Mouse (Mus musculus) midbrain, embryonic 16.5 days (tissue): ENCODE results near the gene Cped1. TPM values are rescaled to one million over a fixed set of nuclear protein-coding genes. Genes with fewer than 3 reads are reported as not detected.
"Not testable (repeated sequence)": the region's sequence is repeated elsewhere in the genome, so short reads cannot be mapped to it uniquely, and the experiment has no call there.

Experiments used
- ATAC-seq: fragments of 200-750 bp; cut with Nextera tagmentation; 2 replicates; pipeline ENCODE4 v1.8.0; 2017; ENCODE audit warnings: moderate TSS enrichment
- H3K27ac ChIP-seq: fragments of 300-500 bp; sonication (generic); 2 replicates; pipeline ENCODE4 v1.5.1; 2014; ENCODE audit warnings: mild to moderate bottlenecking, low read length, mixed read lengths
- H3K27me3 ChIP-seq: fragments of 300-500 bp; sonication (generic); 2 replicates; pipeline ENCODE4 v1.6.1; 2014; ENCODE audit warnings: low read depth, low read length, mixed read lengths; ENCODE audit not compliant: control insufficient read depth, insufficient read depth
- H3K36me3 ChIP-seq: fragments of 300-500 bp; sonication (generic); 2 replicates; pipeline ENCODE4 v1.6.1; 2014; ENCODE audit warnings: mild to moderate bottlenecking, low read length, moderate library complexity, mixed read lengths; ENCODE audit not compliant: control insufficient read depth, insufficient read depth
- H3K4me1 ChIP-seq: fragments of 300-500 bp; sonication (generic); 2 replicates; pipeline ENCODE4 v1.6.1; 2014; ENCODE audit warnings: mild to moderate bottlenecking, low read length, mixed read lengths; ENCODE audit not compliant: control insufficient read depth, insufficient read depth
- H3K4me2 ChIP-seq: fragments of 300-500 bp; sonication (generic); 2 replicates; pipeline ENCODE4 v1.6.1; 2014; ENCODE audit warnings: mild to moderate bottlenecking, low read length, mixed read lengths
- H3K4me3 ChIP-seq: fragments of 300-500 bp; sonication (generic); 2 replicates; pipeline ENCODE4 v1.5.1; 2014; ENCODE audit warnings: low read depth, mild to moderate bottlenecking, low read length, moderate library complexity, mixed read lengths
- H3K9ac ChIP-seq: fragments of 300-500 bp; sonication (generic); 2 replicates; pipeline ENCODE4 v1.6.1; 2014; ENCODE audit warnings: low read depth, low read length, mixed read lengths
- H3K9me3 ChIP-seq: fragments of 300-500 bp; sonication (generic); replicated peaks from 2 replicates; pipeline ENCODE4 v1.6.1; 2014; ENCODE audit warnings: mild to moderate bottlenecking, low read length, mixed read lengths; ENCODE audit not compliant: control insufficient read depth, poor library complexity, severe bottlenecking
- whole genome bisulfite sequencing: fragments of 180-500 bp; shearing (Covaris S2); extraction: QIAGEN DNeasy Blood & Tissue Kit; methylation state at CpG from one replicate; pipeline ENCODE4 v1.1.7; 2014; 5-methylcytosine and 5-hydroxymethylcytosine counted together
- polyA plus RNA-seq: library from polyadenylated mRNA; unstranded; fragments of >200 nt; fragmentation: Nextera tagmentation; extraction: Ambion mirVana; gene quantifications from 2 replicates; pipeline ENCODE4 v1.2.1, GENCODE M21; 2015

The Cped1 gene
- polyA plus RNA-seq, 1 experiment from 2014 or later: 2.1 TPM

DNA sequence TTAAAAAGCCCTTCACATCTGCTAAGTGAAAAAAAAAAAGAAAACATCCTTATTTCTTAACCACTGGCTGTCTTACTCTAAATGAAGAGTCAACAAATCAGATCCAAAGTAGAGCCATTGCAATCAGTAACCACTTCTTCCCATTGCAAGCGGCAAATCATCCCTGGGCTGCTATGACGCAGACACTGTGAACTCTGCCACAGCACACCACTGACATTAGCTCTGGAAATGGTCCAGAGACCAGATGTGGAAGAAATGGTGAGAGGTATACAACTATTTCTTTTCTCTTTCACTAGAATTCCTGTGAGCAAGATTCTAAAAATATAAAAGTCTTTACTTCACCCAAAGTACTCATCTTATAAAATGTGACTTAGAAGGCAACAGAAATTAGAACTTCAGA lies 261.0 kb downstream of the Cped1 start:
- Histone ChIP-seq H3K4me2 (no peak overlapping the region), H3K27ac (no peak overlapping the region), H3K27me3 (no peaks in the 10 kb centered on the region), H3K4me1 (no peaks in the 10 kb centered on the region), H3K9ac (no peak overlapping the region), H3K36me3 (no peaks in the 10 kb centered on the region), H3K4me3 (no peak overlapping the region), H3K9me3 (no peaks in the 10 kb centered on the region)
- no peak for ATAC-seq
- WGBS: 97% methylated on average over 2 of the region's 2 CpGs

DNA sequence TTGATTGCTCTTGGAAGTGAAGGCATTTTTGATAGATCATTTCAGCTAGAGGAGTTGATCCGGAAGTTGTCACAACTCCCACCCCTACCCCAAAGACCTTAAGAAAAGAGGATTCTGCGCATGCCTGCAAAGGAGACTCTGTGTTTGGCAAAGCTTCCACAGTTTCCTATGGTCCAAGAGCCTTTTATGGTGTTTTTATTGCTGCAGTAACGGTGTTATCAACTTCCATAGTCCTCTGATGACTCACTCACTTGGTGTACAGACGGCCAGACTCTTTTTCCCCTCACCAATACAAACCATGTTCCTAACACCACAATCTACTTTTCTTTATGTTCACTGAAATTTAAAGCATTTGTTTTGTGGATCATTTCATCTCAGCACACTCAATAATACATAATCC lies 273.1 kb downstream of the Cped1 start:
- no peak for ATAC-seq
- 93% methylated on average over 4 of the region's 4 CpGs for WGBS
- Histone ChIP-seq H3K9me3 (no peaks in the 10 kb centered on the region), H3K27ac (no peak overlapping the region), H3K27me3 (no peaks in the 10 kb centered on the region), H3K4me3 (no peak overlapping the region), H3K4me1 (no peaks in the 10 kb centered on the region), H3K4me2 (no peak overlapping the region), H3K9ac (no peak overlapping the region), H3K36me3 (no peaks in the 10 kb centered on the region)

DNA sequence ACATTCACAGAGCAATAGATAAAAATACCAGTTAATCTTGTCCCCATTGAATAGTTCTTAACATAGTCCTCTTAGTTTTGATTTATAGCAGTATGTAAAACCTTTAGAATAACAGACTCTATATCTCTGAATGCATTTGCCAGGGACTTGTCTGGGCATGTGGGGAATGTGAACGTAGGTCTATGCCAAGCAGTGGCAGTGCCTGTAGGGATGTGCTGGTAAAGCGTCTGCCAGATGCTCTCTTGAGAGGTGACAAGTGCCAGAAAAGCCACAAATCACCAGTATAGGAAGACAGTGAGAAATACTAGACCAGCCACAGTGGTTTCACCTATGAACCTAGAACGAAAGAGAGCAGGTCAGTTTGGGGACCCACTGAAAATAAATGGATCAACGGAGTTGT lies 276.8 kb downstream of the Cped1 start:
- H3K9me3 ChIP-seq: no peaks in the 10 kb centered on the region
- no peaks in the 10 kb centered on the region for H3K36me3 ChIP-seq
- H3K4me2 ChIP-seq: no peak overlapping the region
- H3K27ac ChIP-seq: no peak overlapping the region
- no peak overlapping the region for H3K9ac ChIP-seq
- H3K4me1 ChIP-seq: no peaks in the 10 kb centered on the region
- no peak overlapping the region for H3K4me3 ChIP-seq
- WGBS: 80% methylated on average over 4 of the region's 4 CpGs
- H3K27me3 ChIP-seq: no peaks in the 10 kb centered on the region
- no peak for ATAC-seq

DNA sequence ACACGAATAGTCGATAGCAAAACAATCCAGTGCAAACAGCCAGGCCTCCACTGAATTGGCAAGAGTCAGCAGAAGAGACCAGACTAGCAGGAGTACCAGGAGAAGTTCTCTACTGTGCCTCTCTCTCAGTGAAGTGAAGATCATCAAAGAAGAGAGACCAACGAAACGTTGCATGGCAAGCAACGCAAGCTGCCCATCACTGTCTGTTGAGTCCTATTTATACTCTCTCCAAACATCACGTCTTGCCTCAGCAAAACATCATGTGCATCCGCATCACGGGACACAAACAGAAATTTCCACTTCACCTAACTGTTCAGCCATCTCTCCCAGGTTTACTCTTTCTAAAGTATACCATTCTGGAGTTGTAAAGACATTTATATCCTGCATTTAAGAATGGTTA lies 278.4 kb downstream of the Cped1 start:
- not testable (repeated sequence) for H3K4me2 ChIP-seq, H3K27ac ChIP-seq, H3K4me3 ChIP-seq, H3K9me3 ChIP-seq, H3K36me3 ChIP-seq, H3K4me1 ChIP-seq, ATAC-seq, H3K27me3 ChIP-seq, H3K9ac ChIP-seq
- WGBS: 86% methylated on average over 8 of the region's 8 CpGs

DNA sequence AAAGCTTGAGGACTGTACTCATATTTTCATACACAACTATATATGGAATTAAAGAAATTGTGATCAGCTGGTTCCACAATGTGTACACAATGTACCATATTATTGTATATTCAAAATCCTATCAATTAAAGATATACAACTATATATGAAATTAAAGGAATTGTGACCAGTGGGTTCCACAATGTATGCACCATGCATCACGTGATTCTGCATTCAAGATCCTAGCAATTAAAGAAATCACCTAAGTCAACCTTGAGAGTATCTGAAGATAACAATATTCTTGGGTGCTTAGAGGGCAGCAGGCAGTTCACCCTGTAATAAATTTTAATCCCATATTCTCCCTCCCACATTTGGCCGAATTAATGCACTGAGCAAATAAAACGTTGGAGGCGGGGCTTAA lies 280.3 kb downstream of the Cped1 start:
- ATAC-seq: no peak
- WGBS: 90% methylated on average over 4 of the region's 4 CpGs
- no peaks in the 10 kb centered on the region for H3K9me3 ChIP-seq
- H3K4me2 ChIP-seq: no peak overlapping the region
- no peaks in the 10 kb centered on the region for H3K4me1 ChIP-seq
- no peak overlapping the region for H3K27ac ChIP-seq
- no peaks in the 10 kb centered on the region for H3K27me3 ChIP-seq
- H3K4me3 ChIP-seq: no peak overlapping the region
- H3K9ac ChIP-seq: no peak overlapping the region
- no peaks in the 10 kb centered on the region for H3K36me3 ChIP-seq

DNA sequence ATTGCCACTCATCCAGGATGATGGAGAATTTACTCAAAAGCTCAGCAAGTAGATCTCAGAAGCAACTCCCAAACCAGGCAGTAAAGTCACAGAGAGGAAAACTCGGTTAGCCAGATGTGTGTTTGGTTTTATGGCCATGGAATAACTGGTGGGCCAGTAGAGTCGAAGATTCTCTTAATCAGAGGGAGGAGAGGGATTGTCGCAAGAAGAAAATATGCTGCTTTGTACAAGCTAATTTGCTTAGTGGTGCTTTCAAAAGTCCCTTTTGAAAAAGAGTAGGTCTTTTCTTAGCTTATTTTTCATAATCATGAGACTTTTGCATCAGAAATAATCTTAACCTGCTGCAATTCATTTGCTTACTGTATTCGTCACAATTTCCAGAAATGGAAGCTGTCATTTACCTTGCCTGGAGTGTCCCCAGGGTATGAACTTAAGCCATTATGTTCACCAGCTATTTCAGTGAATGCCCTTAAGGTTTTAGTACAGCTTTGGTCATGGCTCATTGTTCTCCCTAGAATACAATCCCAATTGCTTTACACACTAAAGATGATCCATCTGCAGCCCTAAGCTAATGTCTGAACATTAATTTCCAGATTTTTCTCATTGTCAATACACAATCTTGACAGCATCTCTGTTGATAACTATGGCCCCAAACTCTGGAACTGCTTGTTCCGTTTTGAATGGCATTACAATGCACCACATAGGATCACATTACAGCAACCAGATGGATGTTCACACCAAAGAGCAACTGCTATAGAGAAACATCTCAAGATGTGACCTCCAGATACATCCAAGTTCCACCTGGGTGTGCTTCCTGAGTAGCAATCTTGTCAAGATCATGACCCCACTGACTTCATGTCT lies 282.3 kb downstream of the Cped1 start:
- WGBS: 86% methylated on average over 5 of the region's 5 CpGs
- Histone ChIP-seq H3K9me3 (no peaks in the 10 kb centered on the region), H3K9ac (no peak overlapping the region), H3K4me2 (no peak overlapping the region), H3K4me3 (no peak overlapping the region), H3K27ac (no peak overlapping the region), H3K4me1 (no peaks in the 10 kb centered on the region), H3K27me3 (no peaks in the 10 kb centered on the region), H3K36me3 (no peaks in the 10 kb centered on the region)
- ATAC-seq: no peak

DNA sequence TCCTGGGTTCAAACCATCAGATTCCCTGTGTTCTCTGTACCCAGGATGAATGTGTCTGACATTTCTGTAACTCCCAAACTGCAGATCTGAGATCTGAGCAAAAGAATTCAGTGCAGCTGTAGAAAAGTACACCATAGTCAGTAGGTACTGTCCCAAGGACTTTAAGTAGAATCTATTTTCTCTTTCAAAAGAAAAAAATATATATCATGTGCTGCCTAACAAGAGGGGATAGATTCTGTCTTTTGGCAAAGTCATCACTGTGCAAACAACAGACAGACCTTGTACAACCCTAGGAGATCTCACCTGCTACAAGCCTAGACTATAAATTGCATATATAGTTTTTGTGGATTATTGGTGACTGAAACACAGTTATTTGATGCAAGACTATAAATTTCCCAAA lies 283.0 kb downstream of the Cped1 start:
- H3K36me3 ChIP-seq: no peaks in the 10 kb centered on the region
- H3K27me3 ChIP-seq: no peaks in the 10 kb centered on the region
- no peak for ATAC-seq
- H3K4me2 ChIP-seq: no peak overlapping the region
- H3K4me3 ChIP-seq: no peak overlapping the region
- no peaks in the 10 kb centered on the region for H3K4me1 ChIP-seq
- H3K27ac ChIP-seq: no peak overlapping the region
- H3K9ac ChIP-seq: no peak overlapping the region
- H3K9me3 ChIP-seq: no peaks in the 10 kb centered on the region

DNA sequence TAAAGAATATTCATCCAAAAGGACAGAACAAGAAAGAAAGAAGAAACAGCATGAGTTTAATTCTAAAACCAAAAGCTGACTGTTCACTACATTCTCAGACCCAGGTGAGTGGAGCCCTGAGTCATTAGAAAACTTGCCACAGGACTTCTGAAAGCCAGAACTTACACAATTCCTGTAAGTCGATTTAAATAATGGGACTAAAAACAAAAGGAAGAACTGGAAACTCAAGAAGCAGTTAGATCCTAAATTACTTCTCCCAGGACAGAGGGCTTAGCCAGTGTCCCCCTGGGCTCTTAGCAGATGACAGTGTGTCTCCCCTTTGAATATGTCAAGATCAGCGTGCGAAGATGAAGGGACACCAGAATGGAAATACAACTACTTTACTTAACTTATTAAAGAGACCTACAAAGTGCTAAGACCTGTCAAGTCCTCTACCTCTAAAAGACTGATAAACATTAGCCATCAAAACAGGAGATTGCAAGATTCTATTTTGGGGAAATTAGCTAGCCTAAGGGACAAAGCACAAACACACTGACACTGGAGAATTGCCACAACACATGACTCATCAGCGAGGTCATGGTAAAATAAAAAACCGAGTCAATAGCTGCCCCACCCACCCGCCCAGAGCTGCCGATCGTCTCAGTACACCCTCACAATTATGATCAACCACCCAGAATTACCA lies 284.3 kb downstream of the Cped1 start:
- no peak overlapping the region for H3K9ac ChIP-seq
- no peaks in the 10 kb centered on the region for H3K4me1 ChIP-seq
- no peak overlapping the region for H3K4me3 ChIP-seq
- 81% methylated on average over 8 of the region's 8 CpGs for WGBS
- no peak overlapping the region for H3K27ac ChIP-seq
- H3K9me3 ChIP-seq: no peaks in the 10 kb centered on the region
- no peak overlapping the region for H3K4me2 ChIP-seq
- H3K36me3 ChIP-seq: no peaks in the 10 kb centered on the region
- no peaks in the 10 kb centered on the region for H3K27me3 ChIP-seq
- ATAC-seq: no peak

DNA sequence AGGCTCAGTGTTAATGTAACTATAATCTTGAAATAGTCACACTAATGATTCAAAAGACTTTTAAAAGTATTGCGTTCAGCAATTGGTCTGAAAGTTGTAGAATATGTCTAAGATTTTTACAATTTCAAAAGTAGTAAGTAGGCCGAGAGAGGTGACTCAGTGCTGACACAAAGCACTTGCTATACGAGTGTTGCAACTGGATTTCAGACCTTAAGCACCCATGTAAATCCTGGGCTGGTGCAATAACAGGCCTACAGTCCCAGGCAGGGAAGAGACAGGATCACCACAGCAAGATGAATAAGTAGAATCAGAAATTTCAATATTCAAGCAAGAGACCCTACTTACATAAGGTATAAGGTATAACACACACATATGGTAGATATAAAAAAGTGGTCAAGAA lies 292.2 kb downstream of the Cped1 start:
- no peak overlapping the region for H3K4me2 ChIP-seq
- no peaks in the 10 kb centered on the region for H3K9me3 ChIP-seq
- no peaks in the 10 kb centered on the region for H3K27me3 ChIP-seq
- no peak for ATAC-seq
- WGBS: 92% methylated on average over 3 of the region's 3 CpGs
- no peaks in the 10 kb centered on the region for H3K4me1 ChIP-seq
- H3K36me3 ChIP-seq: no peaks in the 10 kb centered on the region
- no peak overlapping the region for H3K4me3 ChIP-seq
- H3K27ac ChIP-seq: no peak overlapping the region
- H3K9ac ChIP-seq: no peak overlapping the region
